Mouse (Mus musculus): ENCODE data around the gene Rapgef2.
A peak's percentile ranks its signal among the peaks of the same experiment; 100 is the strongest.

The Rapgef2 gene

DNA sequence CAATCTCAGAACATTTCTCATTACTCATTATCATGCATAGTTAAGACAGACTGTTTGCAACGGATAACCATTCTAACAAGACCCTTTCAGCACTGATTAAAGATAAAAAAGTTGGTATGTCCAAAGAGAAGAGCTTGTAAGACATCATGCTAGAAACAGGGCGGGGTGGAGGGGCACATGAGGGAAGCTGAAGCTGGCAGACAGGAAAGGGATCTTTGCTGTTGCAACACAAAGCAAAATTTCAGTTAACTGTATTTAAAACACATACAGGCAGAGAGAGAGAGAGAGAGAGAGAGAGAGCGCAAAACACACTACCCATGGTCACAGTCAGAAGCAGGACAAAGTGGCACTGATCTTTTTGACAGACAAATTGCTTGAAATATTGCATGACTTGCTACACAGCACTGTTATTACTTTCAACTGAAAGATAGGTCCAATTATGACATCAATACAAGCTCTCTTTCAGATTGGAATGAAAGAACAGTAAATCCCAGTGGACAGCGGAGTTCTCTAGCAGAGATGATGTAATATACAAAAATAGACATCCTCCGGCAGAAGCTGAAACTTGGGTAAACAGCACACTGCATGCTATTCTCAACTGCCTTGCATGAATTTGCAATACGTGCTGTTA, 125.1 kb downstream of the Rapgef2 start:
- DNase-seq = no peak

DNA sequence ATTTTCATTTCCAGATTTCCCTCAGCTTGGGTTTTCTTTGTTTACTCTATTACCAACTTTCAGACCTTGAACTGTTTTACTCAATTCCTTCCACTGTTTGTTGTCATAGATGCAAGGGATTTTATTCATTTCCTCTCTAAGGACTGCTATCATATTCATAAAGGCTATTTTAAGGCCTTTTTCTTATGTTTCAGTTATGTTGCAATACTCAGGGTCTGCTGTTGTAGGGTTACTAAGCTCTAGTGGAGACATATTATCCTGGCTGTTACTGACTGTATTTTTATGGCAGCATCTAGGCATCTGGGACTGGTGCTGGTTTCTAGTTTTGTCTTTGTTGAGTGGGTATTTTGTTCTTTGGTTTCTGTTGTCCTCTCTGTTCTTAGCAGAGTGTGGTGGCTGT, 128.1 kb downstream of the Rapgef2 start:
- no peak for DNase-seq

DNA sequence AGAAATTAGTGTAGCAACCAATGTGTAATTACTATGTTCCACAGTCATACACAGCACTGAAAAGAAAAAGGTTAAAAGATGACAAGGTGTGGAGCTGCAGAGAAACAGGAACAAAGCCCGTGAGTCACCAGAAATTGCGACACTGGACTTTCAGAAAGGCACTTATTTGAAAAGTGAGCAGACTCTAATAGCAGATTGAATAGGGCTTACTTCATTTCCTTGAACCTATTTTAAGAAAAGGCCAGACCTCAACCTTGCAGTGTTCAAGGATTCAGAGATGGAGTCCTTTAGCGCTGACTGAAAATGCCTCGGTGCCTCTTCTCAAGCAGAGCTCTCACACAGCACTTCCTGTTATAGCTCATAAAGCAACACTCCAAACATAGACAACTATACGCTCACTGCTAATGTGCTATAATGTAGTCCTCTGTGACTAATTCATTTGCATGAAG, 133.3 kb downstream of the Rapgef2 start:
- no peak for DNase-seq

DNA sequence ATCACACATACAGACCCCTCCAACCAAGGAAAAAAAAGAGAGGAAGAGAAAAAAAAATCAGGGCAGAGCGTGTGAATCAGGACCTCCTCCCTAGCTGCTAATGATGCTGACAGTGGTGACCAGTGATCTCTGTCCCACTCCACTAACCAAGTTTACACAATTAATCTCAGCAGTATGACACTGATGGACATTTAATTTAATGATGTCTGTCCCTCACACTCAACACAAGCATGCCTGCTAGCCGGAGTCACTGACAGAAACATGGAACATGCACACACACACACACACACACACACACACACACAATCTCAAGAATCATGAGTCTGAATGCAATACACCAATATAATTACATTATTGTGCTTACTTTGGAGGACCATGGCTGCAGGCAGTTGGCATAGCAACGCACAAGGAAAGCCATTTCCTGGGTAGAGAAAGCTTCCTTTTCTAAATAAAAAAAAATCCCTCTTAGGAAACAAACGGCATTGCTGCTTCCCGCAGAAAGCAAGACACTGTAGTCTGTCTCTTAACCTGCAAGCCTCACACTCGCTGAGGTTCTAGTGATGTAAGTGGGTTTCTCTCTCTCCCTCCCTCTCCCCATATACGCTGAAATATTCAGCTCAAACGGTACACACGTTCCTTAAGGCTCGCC, 140.8 kb downstream of the Rapgef2 start:
- no peak for DNase-seq

DNA sequence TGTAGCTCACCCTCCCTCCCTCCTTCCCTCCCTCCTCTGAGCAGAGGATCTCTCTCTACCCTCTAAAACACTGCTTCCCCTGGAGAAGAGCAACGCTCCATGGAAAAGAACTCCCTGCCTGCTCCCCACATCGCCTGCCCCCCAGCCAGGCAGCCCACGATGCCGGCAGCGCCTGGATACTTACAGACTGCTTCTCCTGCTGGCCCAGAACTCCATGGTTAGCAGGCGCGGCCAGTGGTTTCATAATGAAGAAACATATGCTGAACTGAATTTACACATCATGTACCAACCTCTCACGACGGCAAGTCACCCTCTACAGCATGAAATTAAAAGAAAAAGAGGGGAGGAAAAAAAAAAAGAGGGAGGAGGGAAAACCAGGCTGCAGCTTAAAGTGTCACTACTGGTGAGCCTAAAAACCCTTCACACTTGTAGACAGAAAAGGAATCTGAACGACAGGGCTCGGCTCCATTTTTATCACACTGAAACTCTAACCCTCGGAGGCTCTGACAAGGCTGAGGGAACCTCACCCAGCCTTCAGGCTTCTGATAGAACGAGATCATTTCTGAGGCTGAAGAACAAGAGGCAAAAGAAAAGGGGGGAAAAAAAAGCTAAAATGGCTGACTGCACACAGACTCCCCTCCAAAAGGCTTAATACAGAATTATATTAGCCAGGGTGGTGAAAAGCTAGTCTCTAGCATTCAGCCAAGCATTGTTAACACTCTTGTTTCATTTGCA, 141.5 kb downstream of the Rapgef2 start:
- DNase-seq = peak; percentile 52

DNA sequence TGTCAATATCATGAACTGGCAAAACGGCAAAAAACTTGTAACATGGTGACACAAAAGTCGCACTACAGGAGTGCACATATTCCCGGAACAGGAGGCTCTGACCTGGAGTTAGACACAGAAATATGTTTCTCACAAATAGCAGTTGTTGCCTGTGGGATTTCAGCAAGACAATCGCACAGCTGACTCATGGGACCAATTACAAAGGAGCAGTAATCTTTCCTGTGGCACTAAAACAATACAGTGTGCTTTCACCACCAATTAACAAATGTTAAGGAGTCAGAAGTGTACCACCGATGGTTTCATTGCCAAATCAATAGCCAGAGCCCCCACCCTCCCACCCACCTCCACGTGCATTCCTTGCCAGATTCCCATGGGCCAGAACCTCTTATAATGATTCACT, 142.2 kb downstream of the Rapgef2 start:
- no peak for DNase-seq

DNA sequence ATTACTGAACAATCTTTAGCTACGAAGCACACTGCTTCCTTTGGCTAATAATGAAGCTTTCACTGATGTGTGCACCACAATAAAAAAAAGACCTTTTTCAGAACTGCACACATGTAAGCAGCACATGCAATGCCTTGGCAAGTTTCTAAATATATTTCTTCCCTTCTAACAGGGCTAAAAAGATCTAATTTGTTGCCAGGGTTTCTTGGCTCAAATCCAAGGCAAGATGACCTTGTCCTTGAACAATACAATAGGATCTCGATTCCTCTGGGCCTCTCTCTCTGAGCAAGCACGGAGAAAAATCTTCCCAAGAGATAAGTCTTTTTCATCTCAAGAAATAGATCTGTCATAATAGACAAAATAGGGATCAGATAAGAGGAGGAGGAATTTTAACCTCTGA, 147.1 kb downstream of the Rapgef2 start:
- no peak for DNase-seq

DNA sequence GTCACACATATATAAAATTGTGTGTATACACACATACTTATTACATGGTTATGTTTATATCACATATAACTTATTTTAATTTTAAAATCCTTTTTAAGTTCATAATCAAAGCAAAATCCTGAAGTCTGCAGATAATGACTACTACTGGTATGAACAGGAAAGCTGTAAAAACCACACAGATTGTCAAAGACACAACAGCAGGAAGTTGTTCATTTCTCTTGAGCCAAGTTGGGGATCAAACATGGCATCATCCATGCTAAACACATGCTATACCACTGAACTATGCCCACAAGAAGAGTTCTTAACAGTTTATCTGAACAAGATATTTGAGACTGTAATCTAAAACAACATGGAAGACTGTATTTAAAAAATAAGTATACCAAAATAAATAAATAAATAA, 147.7 kb downstream of the Rapgef2 start:
- DNase-seq = no peak

DNA sequence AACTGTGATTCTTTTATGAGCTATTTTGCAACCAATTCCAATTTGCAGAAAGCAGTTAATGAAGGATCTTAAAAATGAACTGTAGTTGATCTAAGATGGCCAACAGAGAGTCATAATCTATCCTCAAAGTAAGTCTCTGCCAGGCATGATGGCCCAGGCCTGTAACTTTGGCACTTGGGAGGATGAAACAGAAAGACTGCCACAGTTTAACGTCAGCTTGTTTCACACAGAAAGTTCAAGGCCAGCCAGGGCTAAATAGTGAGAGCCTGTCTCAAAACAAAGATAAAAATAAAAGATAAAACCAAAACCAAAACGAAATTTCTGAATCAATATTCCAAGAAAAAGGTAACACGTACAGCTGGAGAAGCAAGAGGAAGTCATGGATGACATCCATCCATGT, 155.3 kb downstream of the Rapgef2 start:
- no peak for DNase-seq

DNA sequence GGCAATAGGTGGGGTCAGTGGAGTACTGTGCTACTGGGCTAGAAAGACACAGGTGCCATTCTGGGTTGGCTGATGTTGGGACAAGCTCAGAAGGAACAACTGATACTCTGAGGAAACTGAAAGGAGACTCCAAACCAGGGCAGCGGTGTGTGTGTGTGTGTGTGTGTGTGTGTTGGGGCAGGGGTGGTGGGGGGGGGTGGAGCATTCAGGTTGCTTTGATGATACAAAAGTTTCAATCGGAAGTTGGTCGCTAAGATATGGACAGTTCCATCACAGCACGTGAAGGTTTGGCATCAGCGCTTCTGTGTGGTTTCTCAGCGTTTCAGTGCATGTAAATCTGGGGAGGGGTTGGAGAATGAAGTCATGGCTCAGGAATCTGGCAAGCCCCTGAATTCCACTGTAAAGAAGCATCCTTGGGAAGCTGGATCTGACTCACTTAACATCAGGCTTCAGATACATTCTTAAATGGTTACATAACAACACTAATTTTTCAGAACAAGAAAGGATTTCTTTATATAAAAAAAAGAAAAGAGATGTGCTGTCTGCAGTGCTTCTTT, 157.2 kb downstream of the Rapgef2 start:
- DNase-seq = no peak

DNA sequence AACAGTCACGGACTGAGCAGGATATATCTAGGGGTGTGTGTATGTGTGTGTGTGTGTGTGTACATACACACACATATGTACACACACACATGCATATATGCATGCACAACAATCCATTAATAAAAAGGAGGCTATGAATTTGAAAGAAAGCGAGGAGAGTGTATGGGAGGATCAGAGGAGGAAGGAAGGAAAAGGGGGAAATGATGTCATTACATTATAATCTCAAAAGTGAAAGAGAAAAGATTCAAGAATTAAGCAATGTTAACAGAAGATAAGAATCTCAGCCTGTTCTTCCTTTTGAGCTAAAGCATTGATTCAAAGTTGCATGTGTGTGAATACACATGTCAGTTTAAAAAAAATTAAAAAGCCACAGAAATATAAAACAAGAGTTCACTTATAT, 158.5 kb downstream of the Rapgef2 start:
- DNase-seq = no peak

DNA sequence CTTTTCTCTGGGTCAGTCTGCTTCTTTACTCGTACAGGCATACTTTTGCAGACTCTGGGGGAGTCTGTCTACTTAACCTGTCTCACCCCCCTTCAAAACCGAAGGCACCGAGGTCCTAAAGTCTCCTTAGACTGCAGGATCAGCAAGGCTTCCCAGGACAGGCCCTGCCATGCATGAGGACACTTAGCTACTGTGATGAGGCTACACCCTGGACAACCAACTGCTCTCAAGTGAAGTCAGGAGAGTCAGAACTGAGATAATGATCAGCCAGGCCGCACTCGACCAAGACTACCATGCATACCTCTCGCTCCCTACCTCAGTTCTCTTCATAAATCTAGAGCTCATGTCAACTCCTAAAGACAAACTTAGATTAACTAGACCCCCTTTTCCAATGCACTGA, 159.5 kb downstream of the Rapgef2 start:
- DNase-seq = no peak

DNA sequence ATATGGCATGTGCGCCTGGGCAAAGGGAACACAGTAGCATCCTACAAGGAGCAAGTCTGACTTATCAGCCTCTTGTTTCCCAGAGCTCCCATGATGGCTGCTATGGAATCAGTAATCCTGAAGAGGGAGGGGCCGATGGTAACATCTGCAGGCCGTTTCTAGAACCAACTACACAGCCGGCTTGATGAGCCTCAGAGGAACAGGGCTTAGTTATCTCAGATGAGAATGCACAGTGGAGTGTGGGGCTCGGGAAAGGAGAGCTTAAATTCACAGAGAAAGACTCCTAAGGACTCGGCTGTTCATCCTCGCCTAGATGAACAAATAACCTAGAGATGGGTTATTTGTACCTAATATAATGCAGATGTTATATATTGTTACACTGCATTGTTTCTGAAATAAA, 164.9 kb downstream of the Rapgef2 start:
- no peak for DNase-seq

DNA sequence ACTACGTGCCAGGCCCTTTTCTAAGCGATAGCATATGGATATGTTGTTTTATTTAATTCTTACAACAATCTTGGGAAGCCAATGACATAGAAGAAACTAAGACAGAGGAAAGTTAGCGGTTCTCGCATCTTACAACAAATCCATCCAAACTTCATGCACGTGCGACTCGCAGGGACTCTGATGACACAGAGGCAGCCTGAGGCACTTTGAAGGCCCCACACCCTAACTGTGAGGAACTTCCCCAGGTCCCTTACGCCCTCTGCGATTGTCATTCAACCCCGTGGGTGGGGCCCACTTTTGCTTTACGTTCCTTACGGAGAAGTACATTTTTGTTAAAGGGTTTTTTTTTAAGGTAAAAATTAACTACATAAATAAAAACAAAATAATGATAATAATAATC, 166.3 kb downstream of the Rapgef2 start:
- no peak for DNase-seq

DNA sequence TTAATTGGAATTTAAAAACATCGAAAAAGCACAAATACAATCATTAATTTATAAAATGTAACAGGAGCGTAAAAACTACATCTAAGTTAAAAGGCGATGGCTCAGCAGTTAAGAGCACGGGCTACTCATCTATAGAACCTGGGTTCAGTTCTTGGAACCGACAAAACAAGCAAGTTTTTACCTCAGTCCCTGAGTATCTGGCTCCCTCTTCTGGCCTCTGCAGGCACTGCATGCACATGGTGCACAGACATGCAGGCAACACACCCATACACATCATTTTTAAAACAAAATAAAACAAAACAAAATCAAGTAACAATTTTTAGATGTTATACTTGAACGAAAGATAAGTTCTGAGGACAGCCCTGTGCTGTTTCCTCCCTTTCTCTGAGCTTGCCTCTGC, 176.2 kb downstream of the Rapgef2 start:
- DNase-seq = no peak

DNA sequence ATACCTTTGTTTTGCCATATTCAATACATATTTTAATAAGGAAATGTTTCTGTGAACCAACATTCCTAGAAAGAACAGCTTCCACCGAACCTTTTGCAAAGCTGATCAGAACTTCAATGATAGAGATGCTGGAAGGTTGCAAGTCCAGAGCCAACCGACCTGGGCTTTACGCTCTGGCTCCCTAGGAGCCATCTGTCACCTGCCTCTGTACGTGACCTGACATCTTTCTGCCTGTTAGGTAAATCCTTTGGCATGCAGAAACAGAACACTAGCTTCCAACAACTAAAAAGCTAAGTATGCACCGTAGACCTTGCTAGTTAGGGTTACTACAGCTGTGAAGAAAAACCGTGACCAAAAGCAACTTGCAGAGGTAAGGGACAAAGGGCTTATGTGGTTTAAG, 178.1 kb downstream of the Rapgef2 start:
- peak; percentile 23 for DNase-seq

DNA sequence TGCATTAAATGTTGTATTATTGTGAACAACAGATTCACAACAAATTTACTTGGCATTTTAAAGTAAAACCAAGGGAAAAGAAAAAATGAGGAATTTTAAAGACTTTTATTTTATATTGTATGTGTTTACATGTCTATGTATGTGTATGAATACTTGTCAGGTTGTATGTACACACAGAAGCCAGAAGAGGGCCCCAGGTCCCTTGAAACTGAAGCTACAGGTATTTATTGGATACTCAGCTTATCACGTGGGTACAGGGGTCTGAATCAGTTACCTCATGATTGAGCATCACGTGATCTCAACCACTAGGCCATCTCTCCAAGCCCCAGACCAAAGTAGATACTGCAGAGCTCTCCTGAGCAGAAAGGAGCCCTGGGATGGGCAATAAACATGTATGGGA, 180.0 kb downstream of the Rapgef2 start:
- no peak for DNase-seq

DNA sequence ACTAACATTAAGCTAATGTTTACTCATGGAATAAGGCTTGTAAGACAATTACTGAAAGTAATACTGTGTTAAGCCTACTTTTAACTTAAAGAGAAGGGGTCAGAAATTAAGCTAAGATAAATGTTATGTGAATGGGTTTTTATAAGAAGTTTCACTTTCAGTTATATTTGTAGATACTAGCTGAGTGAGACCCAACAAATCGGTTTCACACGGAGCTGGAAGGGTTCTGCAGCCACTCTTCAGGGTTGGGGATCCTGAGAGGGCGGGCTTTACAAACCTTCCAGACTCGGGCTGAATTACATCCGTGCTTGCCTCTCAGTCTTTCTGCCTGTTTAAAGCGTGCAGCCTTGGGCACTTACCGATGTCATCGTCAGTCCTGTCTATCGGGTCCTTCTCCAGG, 182.7 kb downstream of the Rapgef2 start:
- no peak for DNase-seq

DNA sequence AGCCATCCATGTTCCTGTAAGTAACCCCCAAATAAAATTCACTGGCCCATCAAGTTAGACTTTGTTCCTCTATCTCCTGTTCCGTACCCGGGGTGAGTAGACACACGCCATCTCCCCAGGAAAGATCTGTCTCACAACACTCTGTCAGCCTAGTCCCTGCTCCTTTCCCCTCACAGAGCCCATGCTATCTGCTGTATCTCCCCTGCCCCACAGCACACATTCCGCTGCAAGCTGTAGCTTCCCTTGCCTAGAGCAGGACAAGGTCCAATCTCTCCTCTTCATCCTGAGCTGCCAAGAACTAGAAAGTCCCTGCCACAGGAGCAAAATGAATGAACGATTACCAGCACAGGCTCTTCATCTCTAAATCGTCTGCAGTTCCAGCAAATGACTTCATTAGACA, 184.6 kb downstream of the Rapgef2 start:
- DNase-seq = no peak

DNA sequence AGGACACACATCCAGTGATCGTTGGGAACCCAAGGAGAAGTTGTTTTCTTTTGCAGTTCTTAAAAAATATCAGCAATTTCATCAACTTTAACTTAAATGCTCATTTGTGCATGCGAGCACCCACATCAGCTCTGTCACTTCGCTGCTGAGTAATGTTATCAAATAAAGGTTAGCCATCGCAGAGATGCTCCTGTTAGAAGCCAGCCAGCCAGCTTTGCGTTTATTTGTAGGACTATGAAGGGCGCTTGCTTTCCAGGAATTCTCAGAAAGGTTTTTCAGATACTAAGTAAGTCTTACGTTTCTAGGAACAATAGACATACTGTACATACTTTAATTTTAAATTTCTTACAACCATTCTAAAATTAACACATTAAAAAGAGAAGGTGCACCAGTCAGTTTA, 185.5 kb downstream of the Rapgef2 start:
- DNase-seq = no peak

DNA sequence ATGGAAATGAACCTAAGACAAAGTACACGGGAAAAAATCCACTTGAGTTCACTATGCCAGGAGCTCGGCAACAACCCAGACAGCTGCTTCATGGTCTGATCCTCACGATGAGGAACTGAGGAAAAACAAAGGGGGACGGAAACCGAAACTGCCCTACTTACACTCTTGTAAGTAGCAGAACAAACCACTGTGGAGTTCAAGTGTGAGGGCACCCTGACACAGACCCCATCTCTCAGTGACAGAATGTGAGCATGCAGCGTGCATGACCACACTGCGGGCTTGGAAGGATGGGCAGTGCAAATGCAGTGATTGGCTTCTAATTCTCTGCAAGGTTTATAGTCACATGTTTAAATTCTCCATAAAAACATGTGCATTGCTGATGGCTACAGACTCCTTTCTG, 197.2 kb downstream of the Rapgef2 start:
- DNase-seq = no peak

DNA sequence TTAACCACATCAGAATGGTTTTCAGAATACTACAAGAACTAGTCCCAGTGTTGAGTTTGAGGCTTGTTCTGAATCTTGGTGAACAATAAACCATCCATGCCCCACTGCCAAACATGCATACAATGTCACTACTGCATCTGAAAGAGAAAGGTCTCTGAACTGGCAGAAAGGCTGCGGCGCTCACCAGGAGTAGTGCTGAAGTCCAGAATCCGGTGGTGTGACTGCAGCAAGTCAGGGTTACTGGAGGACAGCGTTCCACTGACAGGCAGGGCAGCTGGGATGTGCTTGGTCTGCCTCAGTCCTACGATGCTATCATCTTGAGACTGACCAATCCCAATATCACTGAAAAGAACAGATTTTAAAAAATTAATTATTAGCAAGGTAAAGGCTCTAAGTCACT, 197.9 kb downstream of the Rapgef2 start:
- DNase-seq = no peak

DNA sequence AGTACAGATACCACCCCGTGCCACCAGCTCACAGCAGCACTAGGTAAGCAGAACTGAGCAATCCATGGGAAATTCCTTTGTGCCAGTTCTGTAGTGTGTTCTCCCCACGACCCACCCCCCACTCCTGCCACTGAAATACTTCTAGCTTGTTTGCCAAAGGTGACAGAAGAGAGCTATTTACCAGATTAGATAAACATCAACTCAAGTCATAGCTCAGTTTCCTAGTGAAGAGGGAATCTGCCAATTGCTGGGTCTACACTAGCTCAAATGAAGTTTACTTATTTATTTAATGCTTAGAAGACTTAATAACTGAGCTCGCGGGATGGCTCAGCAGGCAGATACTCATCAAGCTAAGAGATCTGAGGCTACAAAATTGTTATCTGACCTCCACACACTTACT, 200.0 kb downstream of the Rapgef2 start:
- DNase-seq = no peak

DNA sequence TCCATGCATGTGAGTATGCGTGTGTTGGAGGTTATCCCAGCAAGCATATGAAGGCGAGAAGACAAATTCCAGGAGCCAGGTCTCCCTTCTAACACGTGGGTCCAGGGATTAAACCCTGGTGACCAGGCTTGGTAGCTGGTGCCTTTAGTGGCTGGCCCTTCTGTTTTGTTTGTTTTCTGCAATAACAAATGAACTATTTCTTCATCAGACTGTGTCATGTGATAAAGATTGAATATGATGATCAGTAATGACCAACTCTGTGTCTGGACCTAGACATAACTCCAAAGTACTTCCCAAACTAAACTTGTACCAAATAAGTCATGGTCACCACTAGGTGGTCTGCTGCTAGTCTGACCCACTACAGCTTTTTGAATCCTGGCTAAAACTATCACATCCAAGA, 202.4 kb downstream of the Rapgef2 start:
- no peak for DNase-seq

All from cerebellum, adult 11 months (tissue).